Mouse (Mus musculus) cerebellum, postnatal 10 days (tissue): Measurements from ENCODE around the gene Tacstd2.
"Not testable (repeated sequence)": the region's sequence is repeated elsewhere in the genome, so short reads cannot be mapped to it uniquely, and the experiment has no call there.

ENCODE experiments used
- DNase-seq, 2 experiments: peaks; one replicate each; pipeline ENCODE4 v3.0.0; 2021; ENCODE audit warnings: mixed read lengths in 2 of 2

The Tacstd2 gene

DNA sequence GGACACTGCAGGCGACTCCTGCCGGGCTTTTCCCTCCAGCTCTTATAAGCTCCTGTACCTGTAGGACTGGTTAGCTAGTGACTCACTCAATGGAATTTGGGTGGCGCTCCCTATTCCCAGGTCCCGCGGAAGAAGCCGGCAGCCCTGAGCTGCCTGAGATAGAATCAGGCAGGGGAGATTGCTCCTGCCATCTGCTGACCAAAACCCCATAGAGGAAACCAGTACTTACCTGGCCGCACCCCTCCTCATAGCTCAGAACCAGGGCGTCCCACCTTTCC, at the start of gene Tacstd2:
TSS of gene Tacstd2 (minus strand) at position 20 of the 278 bp plus-strand sequence.
- no peak for DNase-seq

DNA sequence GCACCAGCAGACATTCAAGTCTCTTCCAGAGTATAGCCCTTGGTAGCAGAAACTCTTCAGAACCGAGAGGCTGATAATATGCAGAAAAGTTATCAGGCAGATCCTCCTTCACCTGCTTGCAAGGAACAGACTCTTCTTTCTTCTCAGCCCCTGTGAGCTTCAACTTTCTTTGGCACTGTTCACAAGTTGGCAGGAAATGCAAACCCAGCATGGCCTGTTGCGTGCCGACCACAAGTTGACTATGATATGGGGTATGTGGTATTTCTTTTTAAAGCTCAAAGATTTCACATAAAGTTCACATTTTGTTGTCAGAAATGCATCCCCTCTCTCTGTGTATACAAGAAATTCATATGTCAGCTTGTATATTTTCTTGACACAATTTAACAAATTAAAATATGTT, 30.7 kb upstream of the Tacstd2 start:
- no peak for DNase-seq

DNA sequence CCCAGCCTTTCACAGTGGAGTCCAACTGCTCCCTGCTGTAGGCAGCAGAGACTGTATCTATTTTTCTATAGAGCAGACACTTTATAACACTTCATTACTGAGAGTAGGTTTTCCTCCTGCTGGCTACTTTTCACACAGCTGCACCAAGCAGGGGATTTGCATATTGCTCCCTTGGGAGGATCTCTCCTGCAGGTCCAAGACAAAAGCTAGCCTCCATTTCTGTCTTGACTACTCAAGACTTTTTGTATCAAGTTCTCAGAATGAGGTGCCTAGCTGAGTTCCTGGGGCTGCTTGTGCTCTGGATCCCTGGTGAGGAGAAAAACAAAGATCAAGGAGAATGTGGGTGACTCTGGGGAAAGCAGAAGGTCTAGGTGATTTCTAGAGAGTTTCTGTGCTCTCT, 19.8 kb upstream of the Tacstd2 start:
- DNase-seq, result no peak

DNA sequence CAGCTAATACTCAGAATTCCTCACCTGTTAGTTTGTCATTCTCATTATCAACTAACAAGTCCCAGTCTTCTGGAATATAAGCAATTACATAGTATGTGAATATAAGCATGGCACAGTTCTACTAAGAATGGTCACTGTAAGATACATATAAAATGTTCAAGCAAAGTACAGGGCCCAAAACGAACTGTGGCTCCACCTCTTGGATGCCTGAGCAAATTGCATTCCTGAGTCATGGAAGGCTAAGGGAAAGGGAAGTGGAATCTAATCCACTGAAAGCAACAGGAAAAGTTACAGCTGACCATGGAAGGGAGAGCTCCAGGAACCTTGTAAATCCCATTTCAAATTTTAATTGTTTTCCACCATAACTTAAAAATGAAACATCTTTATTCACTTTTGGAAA, 14.0 kb upstream of the Tacstd2 start:
- peak; percentile 16 to 23 for DNase-seq

DNA sequence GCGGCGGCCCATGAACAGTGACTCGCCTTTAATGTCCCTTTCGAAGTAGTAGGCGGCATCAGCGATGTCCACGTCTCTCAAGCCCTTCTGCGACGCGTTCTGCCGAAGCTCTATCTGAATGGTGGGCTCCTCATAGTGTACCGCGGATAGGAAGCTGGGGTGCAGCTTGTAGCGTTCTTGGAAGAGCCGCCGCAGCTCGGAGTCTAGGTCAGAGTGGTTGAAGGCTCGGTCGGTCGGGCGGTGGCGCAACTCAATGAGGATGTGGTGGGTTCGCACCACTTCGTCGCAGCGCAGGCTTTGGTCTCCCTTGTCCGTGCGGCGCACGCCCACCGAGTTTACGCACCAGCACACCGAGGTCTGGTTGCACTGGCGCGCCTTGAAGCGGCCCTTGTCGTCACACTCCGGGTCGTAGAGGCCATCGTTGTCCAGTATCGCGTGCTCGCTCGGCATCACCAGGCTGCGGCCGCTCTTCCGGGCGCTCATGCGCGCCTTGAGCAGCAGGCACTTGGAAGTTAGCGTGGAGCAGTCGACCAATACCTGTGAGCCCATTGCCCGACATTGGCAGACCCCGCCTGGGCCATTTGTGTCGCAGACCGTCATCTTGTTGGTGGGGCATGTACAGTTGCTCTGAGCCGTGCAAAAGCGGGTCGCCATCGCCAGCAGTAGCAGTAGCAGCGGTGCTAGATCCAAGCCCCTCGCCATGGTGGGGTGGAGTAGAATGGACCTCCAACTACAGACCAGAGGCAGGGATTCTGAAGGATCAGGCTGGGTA, 405 bp downstream of the Tacstd2 start:
- DNase-seq, result peak; percentile 27 to 38

DNA sequence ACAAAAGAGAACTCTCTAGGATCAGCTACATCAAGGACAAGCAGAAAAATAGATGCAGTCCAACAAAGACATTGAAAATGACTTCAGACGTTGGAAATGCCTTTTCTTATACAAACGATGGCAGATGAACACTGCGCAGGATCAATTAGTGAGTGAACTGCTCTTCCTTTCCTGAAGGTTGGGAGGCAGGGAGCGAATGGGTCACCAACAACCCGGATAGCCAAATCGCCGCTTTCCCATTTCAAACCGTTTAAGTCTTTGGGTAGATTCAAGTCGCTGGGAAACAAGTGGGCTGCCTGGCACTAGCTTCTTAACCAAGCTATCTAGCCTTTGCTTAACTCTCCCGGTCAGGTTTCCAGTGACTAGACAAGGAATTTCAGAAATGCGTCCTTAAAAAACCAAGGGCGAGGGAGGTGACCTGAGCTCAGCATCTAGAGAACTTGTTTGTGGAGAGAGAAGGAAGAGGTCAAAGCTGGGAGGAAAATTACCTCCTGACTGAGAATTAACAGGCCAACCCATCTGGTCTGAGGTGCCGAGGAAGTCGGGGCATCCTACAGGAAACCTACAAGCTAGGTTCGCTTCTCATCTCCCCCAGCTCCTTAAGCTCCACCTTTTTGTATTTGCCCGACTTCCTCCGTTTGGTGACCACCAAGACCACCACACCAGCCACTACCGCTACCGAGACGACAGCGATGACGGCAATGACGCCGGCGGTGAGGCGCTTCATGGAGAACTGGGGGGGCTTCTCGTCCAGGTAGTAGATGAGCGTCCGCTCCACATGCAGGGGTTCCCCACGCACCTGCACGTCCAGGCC, 1.2 kb downstream of the Tacstd2 start:
- DNase-seq, result no peak

DNA sequence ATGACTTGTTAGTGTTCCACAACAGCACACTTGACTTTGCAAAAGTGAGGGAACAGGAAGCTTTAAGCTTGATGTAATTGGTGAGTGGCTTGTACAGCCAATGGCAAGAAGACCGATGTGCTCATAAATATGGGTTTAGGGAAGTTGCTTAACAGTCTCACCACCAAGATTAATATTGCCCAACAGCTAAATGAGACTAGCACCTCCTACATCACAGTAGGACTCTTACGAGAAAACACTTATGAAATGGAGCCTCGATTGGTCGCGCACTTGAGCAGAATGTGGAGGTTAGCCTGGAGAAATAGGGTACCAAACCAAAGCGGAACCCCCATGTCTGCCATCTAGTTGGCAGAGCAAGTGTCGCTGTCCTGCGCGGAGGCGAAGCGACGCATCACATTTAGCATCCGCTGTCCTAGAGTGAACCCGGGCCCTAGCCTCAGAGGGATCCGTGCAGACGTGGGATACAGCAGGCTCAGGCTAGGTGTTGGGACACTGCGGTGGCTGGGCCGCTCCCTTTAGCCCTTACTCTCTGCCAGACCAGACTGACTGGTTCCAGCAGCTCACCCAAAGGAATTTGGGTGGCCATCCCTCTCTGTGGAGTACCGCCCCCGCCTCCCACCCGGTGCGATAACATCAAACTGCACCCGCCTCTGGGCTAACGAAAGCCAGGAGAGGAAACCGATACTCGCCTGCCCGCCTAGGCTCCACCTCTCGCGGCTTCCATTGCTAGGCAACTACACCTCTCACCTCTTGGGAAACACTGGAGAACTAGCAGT, 2.7 kb downstream of the Tacstd2 start:
- DNase-seq, result peak; percentile 8 to 10

DNA sequence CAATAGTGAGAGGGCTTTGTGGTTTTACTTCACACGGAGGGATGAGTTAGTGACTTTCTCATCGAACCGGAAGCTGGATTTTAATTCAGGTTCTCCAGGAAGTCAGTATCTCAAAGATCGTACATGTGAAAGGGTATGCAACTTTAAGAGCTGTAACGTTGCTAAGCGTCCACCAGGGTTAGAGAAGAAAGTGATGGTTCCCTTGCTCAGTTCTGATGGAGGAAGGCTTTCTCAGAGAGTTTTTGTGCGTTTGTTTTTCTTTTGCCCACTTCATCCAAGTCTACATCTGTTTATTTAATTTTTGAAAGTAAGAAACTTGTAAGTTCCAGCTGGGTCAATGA, 3.8 kb downstream of the Tacstd2 start:
- DNase-seq, result no peak

DNA sequence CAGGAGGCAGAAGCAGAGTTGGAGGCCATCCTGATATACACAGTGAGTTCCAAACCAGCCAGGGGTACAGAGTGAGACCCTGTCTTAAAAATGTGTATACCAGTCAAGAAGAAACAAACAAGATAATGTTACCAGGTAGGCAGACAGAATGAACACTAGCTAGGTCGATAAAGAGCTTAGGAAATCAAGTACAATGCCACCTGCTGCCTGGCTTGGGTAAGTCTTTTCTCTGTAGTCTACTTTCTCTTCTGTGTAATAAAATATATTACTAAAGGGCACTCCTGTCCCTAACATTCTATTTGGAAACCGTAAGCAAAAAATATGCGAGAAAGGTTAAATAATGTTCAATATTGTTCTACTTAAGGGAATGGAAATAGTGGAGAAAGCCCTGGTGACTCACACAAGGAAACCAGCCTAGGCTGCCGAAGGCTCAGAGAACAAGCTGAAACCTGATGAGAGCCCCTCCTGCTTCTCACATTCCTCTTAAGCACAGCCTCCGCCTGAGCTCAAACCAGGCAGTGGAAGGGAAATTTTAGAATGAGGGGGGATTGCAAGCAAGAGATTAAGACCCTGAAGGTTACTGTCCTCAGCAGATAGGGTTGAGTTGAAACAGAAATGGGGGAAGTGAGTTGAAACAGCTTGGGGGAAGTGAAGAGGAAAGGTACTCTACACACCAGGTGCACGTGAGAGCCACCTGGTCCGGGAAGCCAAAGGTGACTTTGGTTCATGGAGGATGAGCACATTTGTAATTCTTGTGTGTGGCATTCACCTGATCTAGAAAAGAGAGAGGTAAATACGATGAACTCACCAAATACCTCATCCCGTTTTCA, 4.4 kb downstream of the Tacstd2 start:
- peak; percentile 16 to 20 for DNase-seq

DNA sequence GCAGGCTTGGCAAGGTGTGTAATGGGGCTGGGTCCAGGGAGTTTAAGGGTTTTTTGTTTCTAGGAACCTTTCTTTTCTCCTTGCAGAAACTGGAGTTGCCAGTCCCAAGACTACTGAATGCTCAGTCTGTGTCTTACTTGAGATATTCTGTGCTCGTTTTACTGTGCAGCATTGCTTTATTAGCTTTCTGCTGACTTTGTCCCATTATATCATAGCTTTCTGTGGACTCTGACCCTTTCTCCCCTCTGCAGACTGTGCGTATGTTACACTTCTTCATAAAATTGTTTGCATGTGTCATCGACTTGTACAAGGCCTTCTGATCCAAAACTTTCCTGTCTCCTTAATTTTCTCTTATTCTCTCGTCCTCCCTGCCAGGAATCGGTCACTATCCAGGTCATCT, 9.2 kb downstream of the Tacstd2 start:
- DNase-seq, result no peak

DNA sequence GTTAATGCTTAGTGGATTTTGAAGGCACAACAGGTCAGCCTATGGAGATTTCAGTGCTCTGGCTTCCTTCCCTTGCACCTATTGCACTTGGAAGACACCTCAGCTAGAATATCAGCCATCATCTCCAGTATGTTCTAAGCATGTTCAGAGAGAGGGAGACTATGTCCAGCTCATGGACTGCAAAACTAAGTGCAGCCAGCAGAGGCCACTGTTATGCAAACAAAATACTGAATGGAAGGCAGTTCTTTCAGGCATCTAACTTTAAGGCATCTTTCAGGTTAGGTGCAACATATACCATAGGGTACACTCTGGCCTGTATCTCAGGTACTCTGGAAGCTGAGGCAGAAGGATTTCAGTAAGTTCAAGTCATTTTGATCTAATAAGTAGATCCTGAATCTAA, 24.8 kb downstream of the Tacstd2 start:
- peak; percentile 53 for DNase-seq

DNA sequence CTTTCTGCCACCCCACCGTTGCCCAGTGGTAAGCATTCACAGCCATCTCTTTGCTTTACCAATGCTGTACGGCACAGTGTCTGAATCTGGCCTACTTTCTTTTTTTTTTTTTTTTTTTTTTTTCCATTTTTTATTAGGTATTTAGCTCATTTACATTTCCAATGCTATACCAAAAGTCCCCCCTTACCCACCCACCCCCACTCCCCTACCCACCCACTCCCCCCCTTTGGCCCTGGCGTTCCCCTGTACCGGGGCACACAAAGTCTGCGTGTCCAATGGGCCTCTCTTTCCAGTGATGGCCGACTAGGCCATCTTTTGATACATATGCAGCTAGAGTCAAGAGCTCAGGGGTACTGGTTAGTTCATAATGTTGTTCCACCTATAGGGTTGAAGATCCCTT, 33.7 kb downstream of the Tacstd2 start:
- not testable (repeated sequence) for DNase-seq

DNA sequence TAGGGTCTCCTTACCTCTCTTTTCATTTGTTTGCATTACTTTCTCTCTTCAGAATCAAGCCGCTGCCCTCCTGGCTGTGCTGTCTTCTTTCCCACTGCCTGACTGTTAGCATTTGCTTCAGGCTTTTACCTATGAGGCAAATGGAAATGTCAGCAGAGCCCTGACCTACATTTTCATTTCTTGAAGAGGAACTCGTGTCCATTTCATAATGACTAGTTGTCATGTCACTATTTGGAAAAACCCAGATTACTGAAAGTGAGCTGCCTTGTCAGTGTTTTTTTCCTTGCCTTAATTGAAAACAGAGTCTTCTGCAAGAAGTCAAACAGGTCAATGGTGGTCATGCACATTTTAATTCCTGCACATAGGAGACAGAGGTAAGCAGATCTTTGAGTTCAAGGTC, 43.8 kb downstream of the Tacstd2 start, which contains the start of gene Il23r:
TSS of gene Il23r (minus strand) at position 101 of the 400 bp plus-strand sequence.
- no peak for DNase-seq
